Mouse (Mus musculus) G1E (cell line): ENCODE measurements around the gene Flad1.

Source experiments
- CTCF ChIP-seq: IDR thresholded peaks from 2 replicates; pipeline ENCODE4 v1.5.1; 2012; ENCODE audit warnings: low read depth, low read length, inconsistent platforms, mixed read lengths
- GATA1 ChIP-seq: IDR thresholded peaks from 2 replicates; pipeline ENCODE4 v1.6.1; 2012; ENCODE audit warnings: borderline replicate concordance, low read length, inconsistent platforms, mixed read lengths
- GATA2 ChIP-seq: IDR thresholded peaks from 2 replicates; pipeline ENCODE4 v1.6.1; 2012; ENCODE audit warnings: low read depth, low read length, inconsistent platforms, borderline replicate concordance
- POLR2AphosphoS5 ChIP-seq: IDR thresholded peaks from 2 replicates; pipeline ENCODE4 v1.6.1; 2012; ENCODE audit warnings: low read depth, low read length, inconsistent platforms; ENCODE audit not compliant: insufficient replicate concordance
- TAL1 ChIP-seq: conservative IDR thresholded peaks from 2 replicates; pipeline ENCODE4 v1.6.1; 2012; ENCODE audit warnings: low read depth, low read length, inconsistent platforms, mixed read lengths

DNA sequence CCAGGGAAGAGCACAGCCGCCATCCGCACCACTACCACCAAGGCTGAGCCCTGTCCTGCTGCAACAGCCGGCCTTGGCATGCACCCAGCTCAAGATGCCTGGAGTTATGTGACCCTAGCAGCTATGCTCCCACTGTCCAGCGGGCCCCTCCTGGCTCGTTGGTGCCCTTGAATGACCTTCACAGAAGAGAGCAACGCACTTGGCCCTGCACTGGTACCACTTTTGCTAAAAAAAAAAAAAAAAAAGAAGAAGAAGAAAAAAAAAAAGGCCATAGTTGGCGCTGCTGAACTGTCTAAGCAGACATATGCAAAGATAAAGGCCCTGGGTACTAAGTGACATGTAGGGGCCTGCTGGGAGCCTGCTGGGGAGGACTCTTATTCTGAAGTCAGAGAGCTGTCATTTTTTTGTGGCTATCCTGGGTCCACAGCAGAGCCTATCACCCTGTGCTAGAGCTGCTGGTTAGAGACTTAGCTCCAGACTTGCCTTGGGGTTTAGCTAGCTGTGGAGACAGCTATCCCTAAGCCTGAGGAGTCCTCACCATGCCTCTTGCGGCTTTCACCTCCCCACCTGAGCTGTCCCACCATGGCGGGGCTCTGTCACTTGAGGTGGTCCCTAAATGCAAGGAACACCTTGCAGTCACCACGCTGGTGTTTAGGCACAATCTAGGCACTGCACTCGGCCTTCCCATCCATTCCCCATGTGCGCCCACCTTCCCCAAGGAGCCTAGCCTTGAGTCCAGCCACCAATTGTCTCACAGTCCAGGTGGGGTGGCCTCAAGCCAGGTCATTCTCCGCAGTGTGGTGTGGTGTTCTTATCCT lies 37.3 kb upstream of the Flad1 start:
- TF ChIP-seq CTCF (no peak), GATA1 (no peak), TAL1 (no peak), POLR2AphosphoS5 (no peak), GATA2 (no peak)
